Mouse (Mus musculus): ENCODE measurements around the gene Sirt4. TPM values are rescaled to one million over a fixed set of nuclear protein-coding genes. Genes with fewer than 3 reads are reported as not detected.
A peak's percentile ranks its signal among the peaks of the same experiment; 100 is the strongest.

Gene Sirt4
- polyA plus RNA-seq, 1 experiment from 2014 or later: 24.7 TPM

GRCm38 (mm10) chr5:115488841-115489698 lies 4.5 kb upstream of the Sirt4 start:
- Histone ChIP-seq H3K4me2 (peak overlapping the region; percentile 71), H3K4me1 (peaks cover 29% of the 10 kb centered on the region), H3K4me3 (peak overlapping the region; percentile 37), H3K27ac (peak overlapping the region; percentile 100), H3K9me3 (replicated peaks) (no peaks in the 10 kb centered on the region), H3K36me3 (ENCODE audit: poor library complexity, severe bottlenecking) (no peaks in the 10 kb centered on the region), H3K9ac (peak overlapping the region; percentile 74), H3K27me3 (no peaks in the 10 kb centered on the region; the same call in 1 of the 2 replicates)
- ATAC-seq: peak; percentile 83
- WGBS: under 1% methylated on average over 39 of the region's 39 CpGs

- WGBS: 70% methylated on average over 9 of the region's 9 CpGs
- ATAC-seq: no peak
Measured at GRCm38 (mm10) chr5:115487942-115488580, 3.5 kb upstream of the Sirt4 start.

GRCm38 (mm10) chr5:115487353-115487752 lies 2.8 kb upstream of the Sirt4 start:
- no peak overlapping the region for H3K27ac ChIP-seq
- H3K9me3 ChIP-seq (replicated peaks): no peaks in the 10 kb centered on the region
- no peaks in the 10 kb centered on the region for H3K36me3 ChIP-seq (ENCODE audit: poor library complexity, severe bottlenecking)
- peaks cover 40% of the 10 kb centered on the region for H3K4me1 ChIP-seq
- H3K4me2 ChIP-seq: no peak overlapping the region
- H3K4me3 ChIP-seq: no peak overlapping the region
- no peak overlapping the region for H3K9ac ChIP-seq
- 83% methylated on average over 8 of the region's 8 CpGs for WGBS
- no peak for ATAC-seq
- peaks cover 8% of the 10 kb centered on the region for H3K27me3 ChIP-seq

More at GRCm38 (mm10) chr5:115487942-115488580, 3.5 kb upstream of the Sirt4 start:
- H3K4me1 ChIP-seq: peaks cover 34% of the 10 kb centered on the region
- H3K36me3 ChIP-seq (ENCODE audit: poor library complexity, severe bottlenecking): no peaks in the 10 kb centered on the region
- H3K27me3 ChIP-seq: peaks cover under 1% of the 10 kb centered on the region
- peak overlapping the region; percentile 71; the same call in 1 of the 2 replicates for H3K4me2 ChIP-seq
- no peak overlapping the region for H3K4me3 ChIP-seq
- no peak overlapping the region for H3K9ac ChIP-seq
- no peak overlapping the region for H3K27ac ChIP-seq
- no peaks in the 10 kb centered on the region for H3K9me3 ChIP-seq (replicated peaks)

- WGBS: 49% methylated on average over 4 of the region's 4 CpGs
- Histone ChIP-seq H3K4me2 (no peak overlapping the region), H3K4me3 (no peak overlapping the region), H3K9ac (no peak overlapping the region), H3K27ac (no peak overlapping the region), H3K9me3 (replicated peaks) (no peaks in the 10 kb centered on the region), H3K4me1 (peaks cover 37% of the 10 kb centered on the region), H3K36me3 (ENCODE audit: poor library complexity, severe bottlenecking) (no peaks in the 10 kb centered on the region), H3K27me3 (peaks cover 12% of the 10 kb centered on the region)
- no peak for ATAC-seq
Measured at GRCm38 (mm10) chr5:115486726-115487125, 2.2 kb upstream of the Sirt4 start.

- Histone ChIP-seq H3K36me3 (ENCODE audit: poor library complexity, severe bottlenecking) (no peaks in the 10 kb centered on the region), H3K4me1 (peaks cover 29% of the 10 kb centered on the region), H3K4me3 (no peak overlapping the region), H3K4me2 (no peak overlapping the region), H3K27ac (no peak overlapping the region), H3K9ac (no peak overlapping the region), H3K27me3 (peaks cover 21% of the 10 kb centered on the region), H3K9me3 (replicated peaks) (no peaks in the 10 kb centered on the region)
- WGBS: 87% methylated on average over 18 of the region's 18 CpGs
- ATAC-seq: no peak
Measured at GRCm38 (mm10) chr5:115485489-115486205, 1.1 kb upstream of the Sirt4 start.

GRCm38 (mm10) chr5:115484996-115485395 lies 471 bp upstream of the Sirt4 start:
- no peak for ATAC-seq

GRCm38 (mm10) chr5:115483385-115483784 lies 1.1 kb downstream of the Sirt4 start:
- no peak overlapping the region for H3K9ac ChIP-seq
- no peak for ATAC-seq
- H3K27ac ChIP-seq: no peak overlapping the region
- H3K9me3 ChIP-seq (replicated peaks): no peaks in the 10 kb centered on the region
- no peak overlapping the region for H3K4me3 ChIP-seq
- 25% methylated on average over 6 of the region's 6 CpGs for WGBS
- no peaks in the 10 kb centered on the region for H3K36me3 ChIP-seq (ENCODE audit: poor library complexity, severe bottlenecking)
- H3K4me1 ChIP-seq: peaks cover 28% of the 10 kb centered on the region
- H3K4me2 ChIP-seq: peak overlapping the region; percentile 49; the same call in 1 of the 2 replicates
- H3K27me3 ChIP-seq: peaks cover 33% of the 10 kb centered on the region

More at GRCm38 (mm10) chr5:115484996-115485395, 471 bp upstream of the Sirt4 start:
- Histone ChIP-seq H3K4me2 (peak overlapping the region; percentile 66), H3K4me3 (peak overlapping the region; percentile 46; the same call in 1 of the 2 replicates), H3K9me3 (replicated peaks) (no peaks in the 10 kb centered on the region), H3K9ac (peak overlapping the region; percentile 71), H3K27ac (0 out of 2 replicates have a peak overlapping the region, but pooled peaks have one; percentile 57), H3K4me1 (peaks cover 32% of the 10 kb centered on the region), H3K27me3 (peaks cover 27% of the 10 kb centered on the region), H3K36me3 (ENCODE audit: poor library complexity, severe bottlenecking) (no peaks in the 10 kb centered on the region)
- 80% methylated on average over 5 of the region's 5 CpGs for WGBS

- peaks cover 28% of the 10 kb centered on the region for H3K4me1 ChIP-seq
- peak overlapping the region; percentile 50 for H3K9ac ChIP-seq
- peak overlapping the region; percentile 49 for H3K4me2 ChIP-seq
- no peak for ATAC-seq
- peaks cover 33% of the 10 kb centered on the region for H3K27me3 ChIP-seq
- 24% methylated on average over 38 of the region's 38 CpGs for WGBS
- H3K9me3 ChIP-seq (replicated peaks): no peaks in the 10 kb centered on the region
- peak overlapping the region; percentile 23 for H3K4me3 ChIP-seq
- no peak overlapping the region for H3K27ac ChIP-seq
- no peaks in the 10 kb centered on the region for H3K36me3 ChIP-seq (ENCODE audit: poor library complexity, severe bottlenecking)
Measured at GRCm38 (mm10) chr5:115482390-115483265, 1.9 kb downstream of the Sirt4 start.

- ATAC-seq: no peak
- no peaks in the 10 kb centered on the region for H3K9me3 ChIP-seq (replicated peaks)
- H3K27ac ChIP-seq: no peak overlapping the region
- H3K4me2 ChIP-seq: peak overlapping the region; percentile 42
- whole genome bisulfite sequencing: 15% methylated on average over 27 of the region's 27 CpGs
- H3K4me3 ChIP-seq: peak overlapping the region; percentile 22
- peaks cover 34% of the 10 kb centered on the region for H3K4me1 ChIP-seq
- H3K27me3 ChIP-seq: peaks cover 33% of the 10 kb centered on the region
- 0 out of 2 replicates have a peak overlapping the region, but pooled peaks have one; percentile 18 for H3K9ac ChIP-seq
- no peaks in the 10 kb centered on the region; the same call in 1 of the 2 replicates for H3K36me3 ChIP-seq (ENCODE audit: poor library complexity, severe bottlenecking)
Measured at GRCm38 (mm10) chr5:115480101-115480500, 4.4 kb downstream of the Sirt4 start.

- Histone ChIP-seq H3K4me2 (0 out of 2 replicates have a peak overlapping the region, but pooled peaks have one; percentile 42), H3K9ac (no peak overlapping the region), H3K27me3 (peaks cover 33% of the 10 kb centered on the region), H3K9me3 (replicated peaks) (no peaks in the 10 kb centered on the region), H3K27ac (no peak overlapping the region), H3K36me3 (ENCODE audit: poor library complexity, severe bottlenecking) (no peaks in the 10 kb centered on the region; the same call in 1 of the 2 replicates), H3K4me1 (peaks cover 31% of the 10 kb centered on the region), H3K4me3 (no peak overlapping the region)
- WGBS: 35% methylated on average over 15 of the region's 15 CpGs
- no peak for ATAC-seq
Measured at GRCm38 (mm10) chr5:115479561-115479960, 5.0 kb downstream of the Sirt4 start.
